In genomic region chr7:34973877-34974276, GRCm38 (mm10) we compare ENCODE assay signal across 22 mouse cellular contexts.
DNase-seq lines count a peak whose midpoint lies in the region; ATAC-seq and TF ChIP-seq lines count a peak whose summit lies in the region.
"Had no signal": no experiment of that assay in that cellular context is flagged by ENCODE, and none has a peak within 500 bp of the region (broad histone marks: within the 10 kb centered on the region; RNA-seq: fewer than 3 reads in every experiment).

No protein-coding gene starts in this region.

- no peak overlapping the region for H3K4me3 ChIP-seq in heart, embryonic 13.5 days
- H3K4me3 ChIP-seq in heart, adult 2 months = no peak overlapping the region
- no peak overlapping the region for H3K4me3 ChIP-seq in limb, embryonic 12.5 days (replicated peaks)
- no peak overlapping the region for H3K4me3 ChIP-seq in limb, embryonic 10.5 days
- H3K4me3 ChIP-seq in myocyte = no peak overlapping the region
- no peak overlapping the region for H3K4me3 ChIP-seq in kidney, embryonic 16.5 days (ENCODE audit: low read length)
- H3K4me3 ChIP-seq in kidney, embryonic 15.5 days (replicated peaks) = no peak overlapping the region
- no peak overlapping the region for H3K4me3 ChIP-seq in forebrain, embryonic 10.5 days
- H3K4me3 ChIP-seq: forebrain, embryonic 12.5 days; forebrain, embryonic 15.5 days had no signal

- no peak overlapping the region for H3K4me2 ChIP-seq in heart, embryonic 13.5 days
- H3K4me2 ChIP-seq in limb, embryonic 12.5 days = no peak overlapping the region
- H3K4me2 ChIP-seq in myocyte (ENCODE audit: low read depth) = peak overlapping the region; percentile 50
- H3K4me2 ChIP-seq in kidney, embryonic 16.5 days (replicated peaks; ENCODE audit: low read depth, low read length) = no peak overlapping the region
- H3K4me2 ChIP-seq in kidney, embryonic 15.5 days = no peak overlapping the region
- H3K4me2 ChIP-seq: forebrain, embryonic 12.5 days; forebrain, embryonic 15.5 days; hindbrain, embryonic 14.5 days had no signal

- peaks cover 30% of the 10 kb centered on the region for H3K4me1 ChIP-seq in heart, embryonic 13.5 days
- H3K4me1 ChIP-seq in heart, adult 2 months (ENCODE audit: control insufficient read depth, insufficient read depth, low read length) = no peaks in the 10 kb centered on the region
- peaks cover 47% of the 10 kb centered on the region for H3K4me1 ChIP-seq in limb, embryonic 12.5 days (replicated peaks)
- peaks cover 69% of the 10 kb centered on the region for H3K4me1 ChIP-seq in limb, embryonic 10.5 days
- H3K4me1 ChIP-seq in kidney, embryonic 16.5 days (ENCODE audit: insufficient read depth, low read length) = no peaks in the 10 kb centered on the region
- no peaks in the 10 kb centered on the region for H3K4me1 ChIP-seq in kidney, embryonic 15.5 days
- H3K4me1 ChIP-seq in forebrain, embryonic 10.5 days = peaks cover 24% of the 10 kb centered on the region

- intact Hi-C loops in heart, adult 2 months (cut with DNase I) = no loop called here

- no peaks in the 10 kb centered on the region; the same call in 1 of the 2 replicates for H3K9me3 ChIP-seq in heart, embryonic 13.5 days
- no peaks in the 10 kb centered on the region for H3K9me3 ChIP-seq in limb, embryonic 12.5 days
- H3K9me3 ChIP-seq in limb, embryonic 10.5 days (replicated peaks) = no peaks in the 10 kb centered on the region
- no peaks in the 10 kb centered on the region for H3K9me3 ChIP-seq in kidney, embryonic 16.5 days (ENCODE audit: low read length)
- no peaks in the 10 kb centered on the region for H3K9me3 ChIP-seq in kidney, embryonic 15.5 days (replicated peaks)
- peaks cover 6% of the 10 kb centered on the region; the same call in 1 of the 2 replicates for H3K9me3 ChIP-seq in forebrain, embryonic 10.5 days
- H3K9me3 ChIP-seq: forebrain, embryonic 12.5 days; forebrain, embryonic 15.5 days had no signal

- no peaks in the 10 kb centered on the region for H3K79me2 ChIP-seq in heart, adult 2 months (replicated peaks; ENCODE audit: control insufficient read depth, insufficient read depth, low read length)
- no peaks in the 10 kb centered on the region for H3K79me2 ChIP-seq in myocyte (ENCODE audit: control insufficient read depth, insufficient read depth)

- TF ChIP-seq CTCF in heart, adult 2 months (IDR thresholded peaks at IDR 0.05) = no peak

- no peaks in the 10 kb centered on the region for H3K27me3 ChIP-seq in heart, embryonic 13.5 days (replicated peaks)
- no peaks in the 10 kb centered on the region for H3K27me3 ChIP-seq in heart, adult 2 months (ENCODE audit: control insufficient read depth, insufficient read depth, low read length)
- H3K27me3 ChIP-seq in limb, embryonic 12.5 days = no peaks in the 10 kb centered on the region
- no peaks in the 10 kb centered on the region for H3K27me3 ChIP-seq in limb, embryonic 10.5 days (ENCODE audit: low read depth, poor library complexity, severe bottlenecking)
- H3K27me3 ChIP-seq in myocyte (ENCODE audit: control insufficient read depth, insufficient read depth, insufficient read length) = no peaks in the 10 kb centered on the region
- H3K27me3 ChIP-seq in kidney, embryonic 16.5 days (ENCODE audit: insufficient read depth, low read length) = no peaks in the 10 kb centered on the region
- H3K27me3 ChIP-seq in kidney, embryonic 15.5 days = no peaks in the 10 kb centered on the region
- H3K27me3 ChIP-seq in forebrain, embryonic 10.5 days (ENCODE audit: poor library complexity, severe bottlenecking) = no peaks in the 10 kb centered on the region
- H3K27me3 ChIP-seq: forebrain, embryonic 12.5 days; forebrain, embryonic 15.5 days had no signal

- peak overlapping the region; percentile 69 for H3K27ac ChIP-seq in heart, embryonic 13.5 days (replicated peaks)
- no peak overlapping the region for H3K27ac ChIP-seq in heart, adult 2 months
- H3K27ac ChIP-seq in limb, embryonic 12.5 days = 0 out of 2 replicates have a peak overlapping the region, but pooled peaks have one; percentile 12
- no peak overlapping the region; the same call in 1 of the 2 replicates for H3K27ac ChIP-seq in limb, embryonic 10.5 days
- no peak overlapping the region for H3K27ac ChIP-seq in kidney, embryonic 16.5 days (ENCODE audit: low read length)
- no peak overlapping the region for H3K27ac ChIP-seq in kidney, embryonic 15.5 days
- H3K27ac ChIP-seq in forebrain, embryonic 10.5 days = no peak overlapping the region
- H3K27ac ChIP-seq: forebrain, embryonic 12.5 days; forebrain, embryonic 15.5 days; hindbrain, embryonic 14.5 days; hindbrain, postnatal 0 days had no signal

- H3ac ChIP-seq in myocyte (ENCODE audit: control insufficient read depth, insufficient read length) = no peak overlapping the region

- H3K9ac ChIP-seq in heart, embryonic 13.5 days = no peak overlapping the region
- no peak overlapping the region for H3K9ac ChIP-seq in heart, adult 2 months (ENCODE audit: low read depth, low read length)
- no peak overlapping the region for H3K9ac ChIP-seq in limb, embryonic 12.5 days (replicated peaks)
- H3K9ac ChIP-seq in kidney, embryonic 16.5 days (replicated peaks; ENCODE audit: low read length) = no peak overlapping the region
- H3K9ac ChIP-seq in kidney, embryonic 15.5 days = no peak overlapping the region
- H3K9ac ChIP-seq: forebrain, embryonic 12.5 days; forebrain, embryonic 15.5 days; hindbrain, embryonic 14.5 days had no signal

- ATAC-seq in heart, embryonic 13.5 days (ENCODE audit: extremely low read depth, insufficient number of reproducible peaks, low FRiP score, low TSS enrichment) = no peak
- no peak for ATAC-seq in limb, embryonic 12.5 days (ENCODE audit: insufficient number of reproducible peaks, insufficient read depth, low FRiP score, low TSS enrichment, low read depth)
- no peak for ATAC-seq in kidney, embryonic 16.5 days (ENCODE audit: low FRiP score, low TSS enrichment)
- ATAC-seq in kidney, embryonic 15.5 days (replicated peaks; ENCODE audit: low FRiP score) = no peak
- ATAC-seq: forebrain, embryonic 15.5 days; inflammation-experienced regulatory T-cells, adult 6 months; intestine, embryonic 16.5 days had no signal

- TF ChIP-seq EP300 in heart, adult 2 months (IDR thresholded peaks at IDR 0.05; ENCODE audit: insufficient read depth, low read depth, low read length) = no peak

- DNase-seq in heart, adult 2 months = no peak
- no peak for DNase-seq in limb, embryonic 10.5 days (ENCODE audit: low spot score)
- no peak for DNase-seq in forebrain, embryonic 10.5 days (ENCODE audit: extremely low spot score, low spot score)
- DNase-seq: adrenal gland, postnatal 10 days; cerebellum, adult 18-20 months; cerebellum, adult 9-10 months; cerebellum, postnatal 14 days; gastrocnemius, postnatal 10 days; gastrocnemius, postnatal 36 days; heart, postnatal 14 days; heart, postnatal 4 days had no signal

- peaks cover 25% of the 10 kb centered on the region for H3K36me3 ChIP-seq in heart, embryonic 13.5 days
- H3K36me3 ChIP-seq in heart, adult 2 months (ENCODE audit: control insufficient read depth, insufficient read depth, low read length) = no peaks in the 10 kb centered on the region
- peaks cover 16% of the 10 kb centered on the region for H3K36me3 ChIP-seq in limb, embryonic 12.5 days
- peaks cover 16% of the 10 kb centered on the region for H3K36me3 ChIP-seq in limb, embryonic 10.5 days
- H3K36me3 ChIP-seq in myocyte (ENCODE audit: control insufficient read depth, insufficient read depth) = peaks cover 14% of the 10 kb centered on the region
- H3K36me3 ChIP-seq in kidney, embryonic 16.5 days (ENCODE audit: insufficient read depth, low read length) = peaks cover 22% of the 10 kb centered on the region
- H3K36me3 ChIP-seq in kidney, embryonic 15.5 days = peaks cover 39% of the 10 kb centered on the region
- peaks cover 29% of the 10 kb centered on the region for H3K36me3 ChIP-seq in forebrain, embryonic 10.5 days (replicated peaks)
- H3K36me3 ChIP-seq: forebrain, embryonic 15.5 days had no signal

- WGBS in heart, embryonic 13.5 days = 70% methylated on average over 3 of the region's 3 CpGs
- 92% methylated on average over 3 of the region's 3 CpGs for WGBS in heart, adult 2 months
- WGBS in limb, embryonic 12.5 days = 86% methylated on average over 2 of the region's 3 CpGs
- 87% methylated on average over 3 of the region's 3 CpGs for WGBS in limb, embryonic 10.5 days
- 78% methylated on average over 3 of the region's 3 CpGs for WGBS in kidney, embryonic 16.5 days
- 75% methylated on average over 3 of the region's 3 CpGs for WGBS in kidney, embryonic 15.5 days
- WGBS in forebrain, embryonic 10.5 days = 92% methylated on average over 3 of the region's 3 CpGs

- TF ChIP-seq POLR2A in heart, adult 2 months (IDR thresholded peaks at IDR 0.05; ENCODE audit: insufficient read depth, low read depth, low read length) = no peak
- TF ChIP-seq POLR2A in myocyte (IDR thresholded peaks at IDR 0.05; ENCODE audit: insufficient read length, low read depth) = no peak

TF ChIP-seq in myocyte, 11 proteins besides CTCF, POLR2A, EP300 and RAD21:
- no peak for TF ChIP-seq MAX (IDR thresholded peaks at IDR 0.05; ENCODE audit: low read depth)
- TF ChIP-seq SRF (IDR thresholded peaks at IDR 0.05; ENCODE audit: control insufficient read depth, insufficient read length, low read depth) = no peak
- no peak for TF ChIP-seq USF1 (IDR thresholded peaks at IDR 0.05; ENCODE audit: low read depth)
- no peak for TF ChIP-seq MYOG (IDR thresholded peaks at IDR 0.05; ENCODE audit: control insufficient read depth in 1 of 3, insufficient read depth in 1 of 3, insufficient read length in 2 of 3, low read depth in 2 of 3)
- TF ChIP-seq TCF12 (IDR thresholded peaks at IDR 0.05; ENCODE audit: insufficient read depth, poor library complexity, severe bottlenecking) = no peak
- TF ChIP-seq REST (IDR thresholded peaks at IDR 0.05; ENCODE audit: insufficient read depth, insufficient read length) = no peak
- TF ChIP-seq TCF3 (IDR thresholded peaks at IDR 0.05; ENCODE audit: insufficient read length, low read depth) = no peak
- TF ChIP-seq MYOD1 (IDR thresholded peaks at IDR 0.05; ENCODE audit: control insufficient read depth in 1 of 3, insufficient read length in 2 of 3, low read depth in 2 of 3) = no peak
- no peak for TF ChIP-seq POLR2AphosphoS2 (IDR thresholded peaks at IDR 0.05; ENCODE audit: insufficient read length, low read depth)
- TF ChIP-seq CEBPB (IDR thresholded peaks at IDR 0.05; ENCODE audit: insufficient read depth, poor library complexity, severe bottlenecking) = no peak
- TF ChIP-seq E2F4 (IDR thresholded peaks at IDR 0.05; ENCODE audit: insufficient read depth) = no peak

Comparison
In these comparisons a context has a peak if more than half of its experiments do, and no peak if none do; other contexts are left out.
1. H3K27ac ChIP-seq: peak in heart, embryonic 13.5 days (single experiment) and limb, embryonic 12.5 days (single experiment); none in heart, adult 2 months (single experiment), limb, embryonic 10.5 days (single experiment), kidney, embryonic 16.5 days (single experiment), kidney, embryonic 15.5 days (single experiment) and forebrain, embryonic 10.5 days (single experiment).